Mouse (Mus musculus) cerebellum, adult 8-10 months (tissue): ENCODE measurements at regions not wholly inside any gene's neighbourhood (a gene's known extent, or its start where the extent isn't known, plus 50 kb on each side); places are given as distances from the start of the nearest gene placed in this dataset.

Source experiments
- DNase-seq: peaks from one replicate; pipeline ENCODE4 v3.0.0; 2022

DNA sequence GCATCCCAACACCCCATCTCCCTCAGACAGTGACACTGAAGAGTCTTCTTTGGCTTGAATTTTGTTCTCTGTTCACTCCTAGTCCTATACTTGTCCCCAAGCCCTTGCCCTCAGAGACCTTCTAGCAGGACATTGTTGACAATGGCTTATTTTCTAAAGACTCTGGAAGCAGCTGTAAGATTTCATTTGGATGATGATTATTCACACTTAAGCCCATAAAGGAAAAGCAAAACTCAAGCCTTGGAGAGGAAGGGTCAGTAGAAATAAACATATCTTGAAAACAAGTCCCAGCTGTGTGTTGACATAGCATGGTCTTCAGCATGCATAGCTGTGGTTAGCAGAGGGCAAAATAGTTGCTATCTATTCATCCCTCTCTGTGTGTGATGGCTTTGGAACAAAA lies 59.9 kb upstream of the Cdh11 start:
- DNase-seq = no peak

GRCm38 (mm10) chr8:102860021-102860420 lies 74.6 kb upstream of the Cdh11 start:
- DNase-seq = no peak

GRCm38 (mm10) chr8:102899525-102899924 lies 114.1 kb upstream of the Cdh11 start:
- DNase-seq = no peak

DNA sequence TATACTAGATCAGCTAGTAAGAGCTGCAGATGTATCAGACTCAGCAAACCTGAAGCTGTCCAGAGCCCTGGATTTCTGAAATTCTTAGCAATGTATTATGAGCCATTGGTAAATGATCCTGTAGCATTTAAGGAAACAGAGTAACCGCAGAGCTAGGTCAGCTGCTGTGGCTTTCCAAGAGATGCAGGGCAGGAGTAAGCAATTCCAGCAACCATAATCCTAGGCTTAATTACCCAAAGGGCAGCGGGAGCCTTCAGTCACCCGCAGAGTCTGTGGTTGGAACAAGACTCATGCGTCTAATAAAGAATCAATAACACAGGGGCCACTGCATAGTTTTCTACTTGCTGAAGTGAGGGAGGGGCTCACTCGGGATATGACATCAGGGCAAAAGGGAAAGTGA lies 115.2 kb upstream of the Cdh11 start:
- DNase-seq = no peak

- DNase-seq = no peak
Observed at GRCm38 (mm10) chr8:102907444-102907843, 122.0 kb upstream of the Cdh11 start.

- DNase-seq = no peak
Observed at GRCm38 (mm10) chr8:102931342-102931835, 145.9 kb upstream of the Cdh11 start.

DNA sequence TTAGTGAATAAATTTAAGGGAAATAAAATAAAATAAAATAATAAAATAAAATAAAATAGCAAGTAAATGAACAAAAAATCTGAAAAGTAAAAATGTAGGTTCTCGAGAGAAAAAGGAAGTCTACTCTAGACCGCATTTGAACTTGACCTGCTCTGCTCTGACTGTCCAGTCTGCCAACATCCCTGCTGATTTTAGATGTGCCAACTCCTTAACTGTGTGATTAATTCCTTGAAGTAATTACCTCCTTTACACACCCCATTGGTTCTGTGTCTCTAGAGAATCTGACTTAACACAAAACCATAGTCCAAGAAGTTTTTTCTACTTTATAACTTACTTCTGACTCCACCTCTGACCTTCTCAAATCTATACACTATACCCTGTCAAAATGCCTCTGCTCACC lies 153.3 kb upstream of the Cdh11 start:
- no peak for DNase-seq

- DNase-seq = no peak
Observed at GRCm38 (mm10) chr8:102945546-102945945, 160.1 kb upstream of the Cdh11 start.

- DNase-seq = no peak
Observed at GRCm38 (mm10) chr8:102978161-102978581, 192.7 kb upstream of the Cdh11 start.

- no peak for DNase-seq
Observed at GRCm38 (mm10) chr8:102983220-102983909, 197.9 kb upstream of the Cdh11 start.

DNA sequence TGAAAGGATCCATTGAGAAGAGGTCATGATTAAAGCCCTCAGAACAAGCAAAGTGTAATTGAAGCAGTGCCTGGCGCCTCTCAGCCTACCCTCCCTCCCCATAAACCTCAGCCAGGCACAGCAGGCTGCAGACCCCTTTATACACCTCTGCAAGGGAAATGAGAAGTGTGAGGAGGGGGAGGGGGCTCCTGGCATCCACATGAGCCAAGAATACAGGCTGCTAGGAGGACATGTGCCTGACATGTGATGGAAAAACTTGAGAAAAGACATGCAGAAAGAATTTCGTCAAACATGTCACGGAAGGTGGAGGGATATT lies 198.4 kb upstream of the Cdh11 start:
- no peak for DNase-seq

DNA sequence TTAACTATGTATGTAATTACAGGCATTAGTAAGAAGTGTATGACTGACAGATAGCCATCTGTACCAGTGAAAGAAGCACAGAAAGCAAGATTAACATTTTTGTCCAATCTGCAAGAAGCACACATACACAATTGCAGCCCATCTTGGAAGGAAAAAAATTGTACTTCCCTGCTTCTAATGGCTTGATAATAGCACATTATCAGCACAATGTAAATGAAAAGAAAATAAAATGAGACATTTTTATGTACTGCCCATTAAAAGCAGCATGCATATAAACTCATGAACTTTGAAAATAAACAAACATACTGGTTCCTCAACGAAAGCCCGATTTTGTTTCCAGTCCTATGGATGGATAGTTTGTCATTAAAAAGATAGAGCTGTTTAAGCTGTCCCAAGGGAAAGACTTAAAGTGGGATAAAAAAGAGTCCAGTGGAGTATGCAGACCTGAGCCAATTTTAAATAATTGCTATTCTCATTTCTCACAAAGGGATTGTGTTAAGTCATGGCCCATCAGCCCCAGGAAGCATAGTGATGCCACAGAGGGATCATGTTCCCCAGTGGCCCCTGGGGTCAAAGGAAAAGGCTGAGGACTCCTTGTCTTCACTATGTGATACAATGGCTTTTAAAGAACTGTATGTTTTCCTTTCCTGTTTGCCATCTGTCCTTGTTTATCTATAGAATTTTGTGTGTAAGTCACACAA lies 222.0 kb upstream of the Cdh11 start:
- DNase-seq = no peak

DNA sequence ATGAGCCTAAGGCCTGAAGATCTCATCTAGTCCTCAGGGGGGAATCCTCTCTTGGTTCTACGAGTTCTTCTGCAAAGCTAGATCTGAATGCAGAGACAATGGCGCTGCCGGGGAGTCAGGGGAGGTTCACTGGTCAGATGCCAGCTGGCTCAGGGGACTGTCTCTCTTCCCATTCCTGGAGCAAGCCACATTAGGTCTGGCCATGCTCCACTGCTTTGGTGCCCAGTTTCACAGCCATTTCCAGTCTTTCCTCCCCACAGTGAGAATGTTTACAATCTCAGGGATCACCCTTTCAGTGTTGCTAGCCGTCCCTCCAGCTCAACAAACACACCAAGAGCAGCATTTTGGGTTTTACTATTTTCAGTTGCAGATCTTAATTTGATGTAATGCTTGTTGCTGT lies 233.7 kb upstream of the Cdh11 start:
- DNase-seq = no peak

GRCm38 (mm10) chr8:103023237-103023636 lies 237.8 kb upstream of the Cdh11 start:
- no peak for DNase-seq

DNA sequence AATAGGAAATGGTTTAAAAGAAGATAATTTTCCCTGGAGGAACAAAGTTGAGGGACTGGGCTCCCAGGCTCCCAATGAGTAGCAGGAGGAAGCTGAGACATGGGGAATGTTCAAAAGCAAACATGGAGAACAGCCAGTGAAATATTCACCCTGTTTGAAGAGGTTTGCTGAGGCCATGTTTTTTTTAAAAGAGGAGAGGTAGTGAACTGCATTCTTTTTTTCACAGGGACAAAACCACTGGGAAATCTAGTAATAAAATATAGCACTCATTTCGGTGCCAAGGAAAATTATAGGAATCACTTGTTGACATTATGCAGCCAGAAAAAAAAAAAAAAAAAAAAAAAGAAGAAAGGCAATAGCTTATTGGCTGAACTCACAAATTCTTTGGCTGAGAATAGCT lies 246.3 kb upstream of the Cdh11 start:
- DNase-seq = no peak

GRCm38 (mm10) chr8:103033956-103034355 lies 248.5 kb upstream of the Cdh11 start:
- no peak for DNase-seq

GRCm38 (mm10) chr8:103072079-103072635 lies 286.7 kb upstream of the Cdh11 start:
- no peak for DNase-seq

GRCm38 (mm10) chr8:103072646-103073045 lies 287.2 kb upstream of the Cdh11 start:
- DNase-seq = no peak

DNA sequence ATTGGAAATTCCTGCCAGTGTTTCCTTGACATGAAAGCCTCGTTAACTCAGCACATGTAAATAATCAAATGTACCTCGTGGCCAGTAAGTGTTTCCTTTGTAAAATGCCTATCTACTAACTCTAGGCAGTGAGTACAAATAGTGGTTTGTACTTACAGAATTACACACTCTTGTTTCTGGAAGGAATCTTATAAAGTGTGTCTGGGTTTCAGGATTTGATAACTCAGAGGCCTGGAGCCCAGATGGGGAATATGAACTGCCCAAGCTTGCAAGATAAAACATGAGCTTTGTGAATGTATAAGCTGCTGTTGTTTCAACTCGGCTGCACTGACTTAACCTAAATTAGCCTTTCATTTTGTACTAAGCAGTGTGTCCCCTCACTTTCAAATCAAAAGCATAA lies 293.1 kb upstream of the Cdh11 start:
- no peak for DNase-seq

DNA sequence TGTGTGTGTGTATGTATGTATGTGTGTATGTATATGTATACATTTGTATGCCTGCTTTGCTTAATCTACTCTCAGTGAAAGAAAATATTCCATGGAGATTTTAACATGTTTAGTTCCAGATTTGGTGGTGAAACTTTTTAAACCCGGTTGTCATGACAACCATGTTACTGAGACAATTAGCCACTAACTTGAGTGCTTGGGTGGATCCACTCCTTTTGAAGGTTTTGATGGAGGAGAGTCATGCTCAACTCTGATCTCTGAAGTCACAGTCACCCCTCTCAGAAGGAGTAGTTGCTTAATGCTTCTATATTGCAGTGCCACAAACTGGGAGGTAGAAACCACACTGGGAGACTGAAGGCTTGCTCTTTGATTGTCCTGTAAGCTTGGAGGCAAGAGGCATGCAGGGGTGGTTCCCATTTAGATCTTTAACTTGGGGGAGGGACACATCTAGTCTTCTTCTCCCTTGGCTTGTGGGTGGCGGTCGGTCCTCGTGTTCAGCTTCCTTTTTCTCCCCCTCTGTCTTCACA lies 301.6 kb upstream of the Cdh11 start:
- no peak for DNase-seq

- DNase-seq = no peak
Observed at GRCm38 (mm10) chr8:103096496-103097092, 311.2 kb upstream of the Cdh11 start.

DNA sequence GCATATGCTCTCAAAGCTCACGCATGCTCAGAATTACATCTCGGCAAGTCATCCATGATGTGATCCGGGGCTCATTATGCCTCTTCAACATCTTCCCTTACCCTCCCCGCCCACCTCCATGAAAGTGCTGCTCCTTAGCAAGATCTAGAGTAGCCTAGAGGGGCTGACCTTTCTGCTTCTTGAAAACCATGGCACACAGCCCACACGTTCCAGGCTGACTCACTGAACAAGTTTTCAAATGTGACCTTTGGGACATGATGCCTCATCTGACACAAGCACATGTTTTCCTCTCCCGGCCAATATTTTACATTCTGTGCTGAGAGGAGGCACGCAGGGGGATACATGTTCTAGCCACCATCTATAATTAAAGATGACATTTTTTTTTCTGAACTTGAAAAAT lies 340.1 kb upstream of the Cdh11 start:
- DNase-seq = no peak

DNA sequence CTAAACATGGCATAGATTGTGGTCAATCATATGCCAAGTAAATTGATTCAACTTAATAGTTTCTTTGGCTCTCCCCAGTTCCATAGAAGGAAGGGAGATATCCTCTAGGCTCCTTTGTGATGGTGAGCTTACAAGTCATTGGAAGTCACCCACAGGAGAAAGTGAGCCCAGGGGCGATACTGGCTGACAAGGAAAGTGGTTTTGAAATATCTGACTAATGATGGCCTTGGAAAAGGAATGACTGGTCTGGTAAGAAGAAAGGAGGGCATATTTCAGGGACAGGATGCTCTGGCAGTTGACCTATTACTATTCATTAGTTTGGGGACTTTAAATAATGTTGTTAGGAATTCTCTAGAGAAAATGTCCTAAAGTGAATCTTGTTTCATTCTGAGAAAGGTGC lies 352.7 kb upstream of the Cdh11 start:
- no peak for DNase-seq

GRCm38 (mm10) chr8:103144835-103145234 lies 359.4 kb upstream of the Cdh11 start:
- DNase-seq = no peak
